Mouse (Mus musculus) heart, postnatal 0 days (tissue): ENCODE data around the gene Vmn2r90. TPM values are rescaled to one million over a fixed set of nuclear protein-coding genes. Genes with fewer than 3 reads are reported as not detected.
"Not testable (repeated sequence)": the region's sequence is repeated elsewhere in the genome, so short reads cannot be mapped to it uniquely, and the experiment has no call there.

Source experiments
- ATAC-seq: fragments of 200-750 bp; cut with Nextera tagmentation; 2 replicates; pipeline ENCODE4 v1.8.0; 2017; ENCODE audit warnings: low read depth, moderate number of reproducible peaks, moderate library complexity; ENCODE audit not compliant: insufficient read depth
- DNase-seq: peaks from one replicate; pipeline ENCODE4 v3.0.0-alpha.2; 2016; ENCODE audit warnings: low spot score
- H3K27ac ChIP-seq: fragments of 300-500 bp; sonication (generic); 2 replicates; pipeline ENCODE4 v1.5.1; 2014; ENCODE audit warnings: low read depth, mild to moderate bottlenecking
- H3K27me3 ChIP-seq: fragments of 300-500 bp; sonication (generic); 2 replicates; pipeline ENCODE4 v1.6.1; 2014; ENCODE audit warnings: low read length, mixed read lengths; ENCODE audit not compliant: control insufficient read depth, insufficient read depth
- H3K36me3 ChIP-seq: fragments of 300-500 bp; sonication (generic); replicated peaks from 2 replicates; pipeline ENCODE4 v1.6.1; 2014; ENCODE audit warnings: low read length, mixed read lengths; ENCODE audit not compliant: control insufficient read depth, insufficient read depth
- H3K4me1 ChIP-seq: fragments of 300-500 bp; sonication (generic); 2 replicates; pipeline ENCODE4 v1.6.1; 2014; ENCODE audit warnings: antibody characterized with exemption; ENCODE audit not compliant: control insufficient read depth, insufficient read depth
- H3K4me2 ChIP-seq: fragments of 300-500 bp; sonication (generic); 2 replicates; pipeline ENCODE4 v1.6.1; 2014; ENCODE audit warnings: low read depth, mild to moderate bottlenecking, low read length, moderate library complexity
- H3K4me3 ChIP-seq: fragments of 300-500 bp; sonication (generic); 2 replicates; pipeline ENCODE4 v1.5.1; 2014; ENCODE audit warnings: low read depth, low read length
- H3K9ac ChIP-seq: fragments of 300-500 bp; sonication (generic); replicated peaks from 2 replicates; pipeline ENCODE4 v1.6.1; 2014; ENCODE audit warnings: low read depth, low read length, mixed read lengths
- H3K9me3 ChIP-seq: fragments of 300-500 bp; sonication (generic); replicated peaks from 2 replicates; pipeline ENCODE4 v1.6.1; 2016; ENCODE audit warnings: low read length; ENCODE audit not compliant: control insufficient read depth
- CTCF ChIP-seq: IDR thresholded peaks from 2 replicates; pipeline ENCODE4 v1.5.1; 2016; ENCODE audit warnings: antibody characterized with exemption, control low read depth, low read depth
- EP300 ChIP-seq: IDR thresholded peaks from 2 replicates; pipeline ENCODE4 v1.6.1; 2016; ENCODE audit warnings: antibody characterized with exemption, low read depth
- WGBS: fragments of 180-500 bp; shearing (Covaris S2); extraction: QIAGEN DNeasy Blood & Tissue Kit; methylation state at CpG from one replicate; pipeline ENCODE4 v1.1.7; 2014; 5-methylcytosine and 5-hydroxymethylcytosine counted together
- polyA plus RNA-seq: library from polyadenylated mRNA; unstranded; fragments of >200 nt; fragmentation: Nextera tagmentation; extraction: Ambion mirVana; gene quantifications from 2 replicates; pipeline ENCODE4 v1.2.1, GENCODE M21; 2015
- total RNA-seq: library from RNA; depleted of rRNA; stranded (reverse); fragments of >200 nt; gene quantifications from 2 replicates; pipeline ENCODE4 v1.2.3, GENCODE M21; 2014; ENCODE audit warnings: low replicate concordance

Vmn2r90 gene
- total and polyA plus RNA-seq, 2 experiments from 2014 or later, result not detected

GRCm38 (mm10) chr17:17738635-17739034 lies 35.1 kb downstream of the Vmn2r90 start:
- no peak overlapping the region for H3K4me3 ChIP-seq
- no peak overlapping the region for H3K9ac ChIP-seq
- ATAC-seq, result no peak
- no peak overlapping the region for H3K4me2 ChIP-seq
- no peaks in the 10 kb centered on the region for H3K36me3 ChIP-seq
- no peak for DNase-seq
- H3K4me1 ChIP-seq, result no peaks in the 10 kb centered on the region
- no peak overlapping the region for H3K27ac ChIP-seq
- 93% methylated on average over 1 of the region's 1 CpGs for WGBS
- H3K27me3 ChIP-seq, result no peaks in the 10 kb centered on the region
- no peak for TF ChIP-seq EP300
- no peak for TF ChIP-seq CTCF
- no peaks in the 10 kb centered on the region for H3K9me3 ChIP-seq

GRCm38 (mm10) chr17:17739300-17739699 lies 35.8 kb downstream of the Vmn2r90 start:
- WGBS, result 84% methylated on average over 7 of the region's 7 CpGs
- not testable (repeated sequence) for H3K4me2 ChIP-seq, ATAC-seq, DNase-seq, H3K36me3 ChIP-seq, H3K4me1 ChIP-seq, H3K9ac ChIP-seq, H3K27ac ChIP-seq, H3K4me3 ChIP-seq, H3K9me3 ChIP-seq, H3K27me3 ChIP-seq

- H3K4me3 ChIP-seq, H3K27me3 ChIP-seq, H3K27ac ChIP-seq, H3K36me3 ChIP-seq, H3K9me3 ChIP-seq, H3K9ac ChIP-seq, DNase-seq, ATAC-seq, H3K4me2 ChIP-seq, H3K4me1 ChIP-seq: not testable (repeated sequence)
- WGBS, result 78% methylated on average over 5 of the region's 5 CpGs
Observed at GRCm38 (mm10) chr17:17739936-17740335, 36.4 kb downstream of the Vmn2r90 start.

GRCm38 (mm10) chr17:17741516-17741915 lies 38.0 kb downstream of the Vmn2r90 start:
- H3K27me3 ChIP-seq, H3K36me3 ChIP-seq, H3K9ac ChIP-seq, H3K27ac ChIP-seq, H3K4me1 ChIP-seq, H3K9me3 ChIP-seq, ATAC-seq, H3K4me2 ChIP-seq, H3K4me3 ChIP-seq, DNase-seq: not testable (repeated sequence)

- not testable (repeated sequence) for H3K4me3 ChIP-seq
- TF ChIP-seq CTCF, result peak; percentile 60
- 4% methylated on average over 4 of the region's 4 CpGs for WGBS
Observed at GRCm38 (mm10) chr17:17749371-17749770, 45.8 kb downstream of the Vmn2r90 start.

GRCm38 (mm10) chr17:17762614-17763293 lies 59.2 kb downstream of the Vmn2r90 start:
- Histone ChIP-seq H3K9ac (no peak overlapping the region), H3K27me3 (no peaks in the 10 kb centered on the region)

More at GRCm38 (mm10) chr17:17749371-17749770, 45.8 kb downstream of the Vmn2r90 start:
- not testable (repeated sequence) for H3K27ac ChIP-seq, H3K36me3 ChIP-seq, H3K4me2 ChIP-seq, H3K4me1 ChIP-seq, H3K9ac ChIP-seq, H3K27me3 ChIP-seq, H3K9me3 ChIP-seq, ATAC-seq
- peak; percentile 43 for DNase-seq

More at GRCm38 (mm10) chr17:17762614-17763293, 59.2 kb downstream of the Vmn2r90 start:
- H3K4me2 ChIP-seq, result no peak overlapping the region
- no peak overlapping the region for H3K27ac ChIP-seq
- no peak for TF ChIP-seq EP300
- TF ChIP-seq CTCF, result no peak
- H3K36me3 ChIP-seq, result no peaks in the 10 kb centered on the region
- H3K9me3 ChIP-seq, result no peaks in the 10 kb centered on the region
- WGBS, result 76% methylated on average over 1 of the region's 1 CpGs
- no peak for ATAC-seq
- no peak for DNase-seq
- no peak overlapping the region for H3K4me3 ChIP-seq
- no peaks in the 10 kb centered on the region for H3K4me1 ChIP-seq
